Mouse (Mus musculus): ENCODE measurements around the gene Stk11ip.

Stk11ip gene

DNA sequence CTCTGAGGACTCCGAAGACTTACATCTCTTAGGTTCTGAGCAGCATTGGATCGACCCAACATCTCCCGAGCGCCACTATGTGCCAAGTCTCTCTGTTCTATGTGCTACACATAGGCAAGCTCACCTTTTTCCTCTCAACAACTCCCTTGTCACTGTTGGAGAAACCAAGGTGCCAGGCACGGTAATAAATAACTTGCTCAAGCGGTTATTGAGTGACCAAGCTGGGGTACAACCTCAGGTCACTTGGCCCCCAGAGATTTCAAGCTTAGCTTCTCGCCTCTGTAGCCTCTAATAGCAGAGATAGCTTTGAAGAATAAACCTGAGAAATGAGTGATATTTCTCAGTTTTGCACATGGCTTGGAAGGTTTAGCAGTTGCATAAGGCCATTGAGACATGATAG, 20.2 kb downstream of the Stk11ip start:
- in situ Hi-C loops (cut with MboI), result no loop called here

DNA sequence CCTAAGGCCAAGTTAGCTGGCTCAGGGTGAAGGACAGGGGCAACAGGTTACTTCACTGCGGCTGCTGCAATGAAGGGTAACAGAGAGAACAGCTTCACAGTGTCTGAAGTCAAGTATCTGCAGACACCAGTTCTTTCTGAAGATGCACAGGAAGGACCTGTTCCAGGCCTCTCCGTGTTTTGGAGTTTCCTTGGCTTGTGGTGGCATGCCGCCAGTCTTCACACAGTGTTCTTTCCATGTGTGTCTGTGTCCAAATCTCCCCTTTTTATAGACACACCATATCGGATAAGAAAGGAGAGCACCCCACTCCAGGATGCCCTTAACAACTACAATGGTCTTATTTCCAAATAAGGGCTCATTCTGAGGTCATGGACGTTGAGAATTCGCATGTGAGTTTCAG, 23.0 kb downstream of the Stk11ip start:
- in situ Hi-C loops (cut with MboI), result no loop called here

DNA sequence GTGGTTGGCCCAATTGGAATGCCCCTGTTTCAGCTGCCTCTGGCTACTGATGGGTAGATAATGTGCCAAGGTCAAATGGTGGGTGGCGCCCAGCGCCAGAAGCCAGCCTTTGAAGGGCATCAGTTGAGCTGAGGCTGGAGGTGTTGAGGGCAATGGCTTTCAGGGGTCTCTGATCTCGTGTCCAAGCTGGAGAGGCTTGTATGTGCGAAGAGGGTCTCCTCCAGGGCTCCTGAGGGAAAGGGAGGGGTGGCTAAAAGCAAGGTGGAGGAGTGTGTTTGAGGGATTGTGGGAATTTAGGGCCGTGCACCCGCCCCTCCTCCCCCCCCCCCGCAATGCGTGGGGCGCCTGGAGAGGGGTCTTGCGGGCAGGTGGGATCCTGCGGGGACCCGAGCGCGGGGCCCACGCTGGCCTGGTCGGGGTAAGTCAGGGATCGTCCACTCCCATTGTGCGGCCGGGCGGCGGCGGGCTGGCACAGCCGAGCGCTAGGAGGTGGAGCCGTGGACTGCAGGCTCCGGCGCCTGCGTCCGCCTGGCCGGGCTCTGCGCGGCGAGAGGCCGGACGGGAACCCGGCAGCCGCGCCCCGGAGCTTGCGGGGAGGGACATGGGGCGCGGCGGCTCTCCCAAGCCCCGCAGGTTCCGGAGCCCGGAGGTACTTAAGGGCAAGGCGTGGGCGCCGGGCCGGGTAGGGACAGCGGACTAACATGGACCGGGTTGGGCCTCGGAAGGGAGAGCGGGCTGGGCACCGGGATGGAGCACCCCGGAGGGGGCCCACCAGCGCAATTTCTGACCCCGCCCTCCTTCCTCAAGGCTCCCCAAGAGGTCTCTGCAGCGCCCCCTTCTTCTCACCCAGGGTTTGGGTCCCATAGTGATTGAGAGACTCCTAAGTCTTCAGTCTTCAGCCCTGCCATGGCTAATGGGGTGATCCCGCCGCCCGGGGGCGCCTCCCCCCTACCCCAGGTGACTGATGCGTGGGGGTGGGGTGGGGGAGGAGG, 24.9 kb downstream of the Stk11ip start, which contains the start of gene Slc4a3:
Gene Slc4a3 (plus strand): TSS at position 302 of the 992 bp plus-strand sequence.
- in situ Hi-C loops (cut with MboI), result no loop called here

DNA sequence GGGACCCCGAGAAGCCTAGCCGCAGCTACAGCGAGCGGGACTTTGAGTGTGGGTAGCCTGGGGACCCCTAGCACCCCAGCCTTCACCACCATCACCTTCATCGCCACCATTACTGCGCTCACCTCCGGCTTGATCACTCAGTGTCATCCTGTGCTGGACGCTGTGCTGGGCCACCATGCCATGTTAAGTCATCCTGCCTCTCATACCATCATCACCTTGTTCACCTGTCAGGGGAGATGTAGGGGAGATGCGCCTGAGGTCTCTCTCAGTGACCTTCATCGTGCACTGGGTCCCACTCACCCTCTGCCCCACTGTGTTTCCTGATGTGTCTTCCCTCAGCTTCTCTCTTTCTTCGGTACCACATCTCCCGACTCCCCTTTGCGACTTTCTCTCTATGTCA, 26.0 kb downstream of the Stk11ip start:
- in situ Hi-C loops (cut with MboI), result no loop called here

DNA sequence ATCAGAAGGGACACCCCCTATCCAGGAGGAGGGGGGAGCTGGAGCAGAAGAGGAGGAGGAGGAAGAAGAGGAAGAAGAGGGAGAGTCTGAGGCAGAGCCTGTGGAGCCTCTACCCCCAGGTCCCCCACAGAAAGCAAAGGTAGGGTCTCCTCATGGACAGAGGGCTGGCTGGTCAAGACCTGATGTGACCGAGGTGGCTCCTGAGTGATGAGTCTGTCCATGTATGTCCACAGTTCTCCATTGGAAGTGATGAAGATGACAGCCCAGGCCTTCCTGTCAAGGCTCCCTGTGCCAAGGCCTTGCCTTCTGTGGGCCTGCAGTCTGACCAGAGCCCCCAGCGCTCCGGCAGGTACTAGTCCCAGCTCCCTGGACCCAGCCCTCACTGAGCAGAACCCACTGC, 26.8 kb downstream of the Stk11ip start:
- in situ Hi-C loops (cut with MboI), result no loop called here

DNA sequence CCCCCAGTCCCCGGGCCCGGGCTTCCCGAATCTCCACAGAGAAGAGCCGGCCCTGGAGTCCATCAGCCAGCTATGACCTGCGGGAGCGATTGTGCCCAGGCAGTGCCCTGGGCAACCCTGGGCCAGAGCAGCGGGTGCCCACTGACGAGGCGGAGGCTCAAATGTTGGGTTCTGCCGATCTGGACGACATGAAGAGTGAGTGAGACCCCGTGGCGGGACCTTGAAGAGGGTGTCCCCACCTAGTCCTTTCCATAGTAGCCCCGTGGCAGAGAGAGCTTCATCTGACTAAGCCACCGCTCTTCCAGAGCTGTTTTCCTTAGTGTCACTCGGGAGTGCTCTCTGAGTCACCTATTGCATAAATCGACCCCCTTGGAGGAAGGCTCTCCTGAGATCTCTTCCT, 27.5 kb downstream of the Stk11ip start:
- in situ Hi-C loops (cut with MboI), result no loop called here

DNA sequence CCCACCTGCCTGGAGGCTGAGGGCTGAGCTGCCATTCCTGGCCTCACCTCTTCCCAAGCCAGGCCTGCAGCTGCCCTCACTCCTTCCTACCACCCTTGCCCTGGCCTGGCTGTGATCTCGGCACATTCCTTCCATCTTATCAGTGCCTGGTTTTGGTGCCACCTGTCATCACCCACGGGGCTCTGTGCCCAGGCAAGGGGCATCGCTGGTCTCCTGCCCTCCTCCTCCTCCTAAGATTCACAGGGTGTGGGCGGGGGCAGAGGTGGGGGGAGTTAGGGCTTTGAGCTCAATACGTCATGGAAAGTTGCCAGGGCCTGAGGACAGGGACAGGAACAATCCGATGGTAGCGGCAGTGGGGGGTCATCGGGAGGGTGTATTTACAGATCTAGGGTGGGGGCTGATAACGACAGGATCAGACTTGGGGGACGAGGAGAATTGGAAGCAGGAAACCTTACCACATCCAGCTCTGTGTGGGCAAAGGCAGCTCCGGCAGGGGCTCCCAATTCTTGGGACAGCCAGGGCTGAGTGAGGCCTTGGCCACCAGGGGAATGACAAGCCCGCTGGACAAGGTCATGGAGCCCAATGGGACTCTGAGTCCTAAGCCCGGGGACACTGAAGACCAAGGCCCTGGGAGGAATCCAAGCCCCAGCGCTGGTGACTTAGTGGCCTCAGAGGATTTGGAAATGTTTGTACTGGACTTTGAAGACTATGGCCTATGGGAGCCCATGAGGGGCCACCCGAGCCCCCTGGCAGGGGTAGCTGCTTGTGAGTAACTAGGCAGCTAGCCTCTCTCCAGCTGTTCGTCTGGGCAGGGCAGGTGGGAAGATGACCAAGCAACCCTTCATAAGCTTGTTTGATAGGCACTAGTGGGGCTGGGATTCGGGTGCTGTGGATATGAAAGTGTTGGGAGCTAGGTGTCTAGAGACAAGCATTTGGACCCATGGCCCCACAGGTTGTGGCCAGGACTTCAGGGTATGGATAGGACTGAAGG, 28.3 kb downstream of the Stk11ip start:
- in situ Hi-C loops (cut with MboI), result no loop called here

DNA sequence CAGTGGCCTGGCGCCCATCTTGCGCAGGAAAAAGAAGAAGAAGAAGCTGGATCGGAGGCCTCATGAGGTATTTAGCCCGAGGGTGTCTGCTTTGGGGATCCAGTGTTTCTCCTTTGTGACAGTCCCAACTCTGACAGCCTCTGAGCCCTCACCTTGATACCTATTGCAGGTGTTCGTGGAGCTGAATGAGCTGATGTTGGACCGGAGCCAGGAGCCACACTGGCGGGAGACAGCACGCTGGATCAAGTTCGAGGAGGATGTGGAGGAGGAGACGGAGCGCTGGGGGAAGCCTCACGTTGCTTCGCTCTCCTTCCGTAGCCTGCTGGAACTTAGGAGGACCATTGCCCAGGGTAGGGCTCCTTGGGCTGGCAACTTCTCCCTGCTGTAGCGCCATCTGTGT, 29.3 kb downstream of the Stk11ip start:
- in situ Hi-C loops (cut with MboI), result no loop called here

DNA sequence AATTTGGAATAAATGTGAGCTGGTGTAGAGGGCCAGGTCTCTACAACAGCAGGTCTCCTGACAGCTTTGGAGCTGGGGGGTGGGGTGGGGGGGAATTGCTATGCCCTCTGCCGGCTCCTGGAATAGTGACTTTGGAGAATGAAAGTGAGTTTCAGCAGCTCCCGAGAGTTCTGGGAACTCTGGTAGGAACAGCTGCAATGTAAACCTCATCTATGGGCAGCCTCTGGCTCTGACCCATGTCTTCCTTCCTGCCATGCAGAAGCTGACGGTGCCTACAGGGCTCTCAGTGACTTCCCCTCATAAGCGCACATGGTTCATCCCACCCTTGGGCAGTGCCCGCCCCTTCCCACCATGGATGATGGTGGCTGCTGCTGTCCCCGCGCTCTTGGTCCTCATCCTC, 34.4 kb downstream of the Stk11ip start:
- in situ Hi-C loops (cut with MboI), result no loop called here

DNA sequence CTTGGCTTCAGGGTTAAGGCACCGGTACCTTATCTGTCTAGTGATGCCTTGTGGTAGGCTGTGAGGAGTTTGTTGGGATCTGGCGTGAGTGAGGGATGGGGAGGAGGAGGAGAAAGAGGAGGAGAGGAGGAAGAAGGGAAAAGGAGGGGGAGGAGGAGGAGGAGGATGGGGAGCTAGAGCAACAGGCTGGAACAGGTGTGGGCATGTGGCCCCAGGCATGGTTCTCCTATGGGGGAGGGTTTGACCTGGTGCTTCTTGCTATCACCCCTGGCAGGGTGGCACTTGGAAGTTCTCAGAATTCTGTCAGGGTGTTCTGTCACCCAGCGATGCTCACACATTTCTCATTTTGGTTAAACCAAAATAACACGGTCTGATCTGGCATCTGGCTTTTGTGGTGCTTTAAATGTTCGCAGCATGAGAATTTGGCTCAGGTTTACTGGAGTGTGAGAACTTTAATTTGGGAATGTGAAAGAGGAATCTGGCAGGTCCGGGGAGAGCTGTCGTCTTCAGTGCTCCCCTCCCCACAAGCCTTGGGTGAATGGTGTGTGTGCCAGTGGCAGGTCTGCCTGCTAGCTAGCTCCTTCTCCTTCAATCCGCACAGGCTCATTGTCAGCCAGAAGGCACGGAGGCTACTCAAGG, 34.9 kb downstream of the Stk11ip start:
- in situ Hi-C loops (cut with MboI), result no loop called here

DNA sequence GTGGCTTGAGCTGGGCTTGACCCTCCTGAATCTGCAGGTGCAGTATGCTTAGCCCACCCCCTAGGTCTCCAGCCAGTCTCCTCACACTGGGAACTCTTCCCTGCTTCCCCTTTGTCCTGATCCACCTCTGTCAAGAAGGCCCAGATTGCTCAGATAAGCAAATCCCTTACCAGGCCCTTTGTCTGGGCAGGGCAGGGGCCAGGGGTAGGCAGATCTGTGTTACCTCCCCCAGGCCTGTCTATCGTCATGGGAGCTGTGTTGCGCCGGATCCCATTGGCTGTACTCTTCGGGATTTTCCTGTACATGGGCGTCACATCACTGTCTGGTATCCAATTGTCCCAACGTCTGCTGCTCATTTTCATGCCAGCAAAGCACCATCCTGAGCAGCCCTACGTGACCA, 35.7 kb downstream of the Stk11ip start:
- in situ Hi-C loops (cut with MboI), result no loop called here

DNA sequence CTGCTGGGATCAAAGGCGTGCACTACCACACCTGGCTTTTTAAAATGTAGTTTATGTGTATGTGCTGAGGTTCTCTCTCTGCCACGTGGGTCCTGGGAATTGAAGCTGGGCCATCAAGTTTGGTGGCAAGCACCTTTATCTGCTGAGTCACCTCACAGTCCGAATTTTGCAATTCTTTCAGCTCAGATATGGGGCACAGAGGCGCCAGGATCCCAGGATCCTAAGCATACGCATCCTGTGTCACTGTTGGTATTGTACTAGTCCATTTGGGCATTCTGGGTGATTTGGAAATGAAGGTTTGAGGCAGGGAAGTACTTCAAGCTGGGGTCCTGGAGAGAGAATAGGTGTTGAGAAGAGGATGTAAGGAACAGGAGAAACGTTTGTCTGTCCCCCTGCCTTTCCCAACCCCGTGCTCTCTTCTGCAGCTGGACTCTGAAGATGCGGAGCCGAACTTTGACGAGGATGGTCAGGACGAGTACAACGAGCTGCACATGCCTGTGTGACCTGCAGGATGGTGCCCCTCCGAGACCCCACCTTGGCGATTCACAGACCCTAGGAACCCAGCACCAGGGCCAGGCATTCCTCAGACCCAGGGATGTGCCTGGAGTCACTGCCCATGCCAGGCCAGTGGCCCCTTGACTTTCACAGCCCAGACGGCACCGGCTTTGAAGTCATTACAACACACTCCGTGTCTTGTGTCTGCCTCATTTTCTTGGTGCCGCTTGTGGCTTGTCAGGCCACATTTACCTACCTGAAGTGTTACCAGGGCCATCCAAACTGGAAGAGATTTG, 37.3 kb downstream of the Stk11ip start:
- in situ Hi-C loops (cut with MboI), result no loop called here

DNA sequence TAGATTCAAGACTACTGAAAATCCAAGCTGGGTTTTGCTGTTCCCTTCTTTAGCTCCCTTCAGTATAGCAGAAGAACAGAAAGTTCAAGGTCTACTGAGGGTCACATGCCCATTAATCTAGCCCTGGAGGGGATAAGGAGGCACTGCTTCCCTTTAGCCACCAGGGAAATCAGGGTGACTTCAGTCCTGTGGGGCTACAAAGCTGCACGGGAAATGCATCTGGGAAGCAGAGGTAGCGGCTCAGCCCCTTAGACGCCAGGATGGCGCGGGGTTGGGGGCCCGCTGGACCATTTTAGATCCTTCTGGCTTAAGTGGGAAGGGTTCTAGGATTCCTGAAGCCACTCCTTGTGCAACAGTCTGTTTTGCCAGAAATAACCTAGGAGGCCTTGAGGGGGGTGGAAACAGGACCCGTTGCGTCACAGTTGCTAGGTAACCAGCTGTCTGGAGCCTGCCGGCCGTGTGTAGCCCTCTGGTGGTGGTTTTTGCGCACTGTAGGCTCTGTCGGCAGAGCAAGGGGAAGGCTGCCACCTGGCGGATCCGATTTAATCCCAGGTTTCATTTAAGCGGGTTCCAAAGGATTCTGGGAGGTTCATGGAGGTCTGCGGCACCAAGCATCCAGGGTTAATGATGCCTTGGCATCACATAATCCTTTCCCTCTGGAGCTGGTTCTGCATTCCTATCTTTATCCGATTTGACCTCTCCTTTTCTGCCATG, 38.0 kb downstream of the Stk11ip start:
- in situ Hi-C loops (cut with MboI), result no loop called here

DNA sequence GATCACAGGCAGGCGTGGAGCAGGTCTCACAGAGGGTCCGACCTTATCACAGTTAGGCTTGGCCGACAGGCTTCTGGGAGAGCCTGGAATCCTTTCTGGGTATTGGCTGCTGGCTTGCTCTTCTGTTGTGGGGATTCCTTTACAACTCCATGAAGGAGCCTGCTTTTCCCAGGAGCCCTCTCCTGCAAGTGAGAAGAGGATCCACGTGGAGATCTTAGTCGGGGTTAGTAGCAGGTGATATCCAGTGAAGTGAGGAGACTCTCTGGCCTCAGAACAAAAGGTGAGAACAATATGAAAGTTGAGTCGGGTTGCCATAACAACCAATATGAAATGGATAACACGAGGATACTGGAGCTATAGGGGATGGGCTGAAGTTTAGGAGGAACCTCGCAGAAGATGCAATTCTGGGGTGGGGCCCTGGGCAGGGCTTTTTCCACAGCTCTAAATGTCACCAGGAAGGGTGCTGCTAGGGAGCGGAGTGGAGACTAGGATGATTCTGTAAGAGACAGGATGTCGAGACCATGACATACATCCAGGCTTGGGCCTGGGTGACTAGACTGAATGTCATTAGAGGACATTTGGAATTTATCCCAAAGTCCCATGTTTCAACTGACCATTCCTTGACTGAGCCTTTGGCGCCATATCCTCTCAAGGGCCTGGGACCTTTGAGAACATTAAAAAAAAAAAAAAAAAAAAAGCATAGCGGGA, 39.0 kb downstream of the Stk11ip start:
- in situ Hi-C loops (cut with MboI), result no loop called here

DNA sequence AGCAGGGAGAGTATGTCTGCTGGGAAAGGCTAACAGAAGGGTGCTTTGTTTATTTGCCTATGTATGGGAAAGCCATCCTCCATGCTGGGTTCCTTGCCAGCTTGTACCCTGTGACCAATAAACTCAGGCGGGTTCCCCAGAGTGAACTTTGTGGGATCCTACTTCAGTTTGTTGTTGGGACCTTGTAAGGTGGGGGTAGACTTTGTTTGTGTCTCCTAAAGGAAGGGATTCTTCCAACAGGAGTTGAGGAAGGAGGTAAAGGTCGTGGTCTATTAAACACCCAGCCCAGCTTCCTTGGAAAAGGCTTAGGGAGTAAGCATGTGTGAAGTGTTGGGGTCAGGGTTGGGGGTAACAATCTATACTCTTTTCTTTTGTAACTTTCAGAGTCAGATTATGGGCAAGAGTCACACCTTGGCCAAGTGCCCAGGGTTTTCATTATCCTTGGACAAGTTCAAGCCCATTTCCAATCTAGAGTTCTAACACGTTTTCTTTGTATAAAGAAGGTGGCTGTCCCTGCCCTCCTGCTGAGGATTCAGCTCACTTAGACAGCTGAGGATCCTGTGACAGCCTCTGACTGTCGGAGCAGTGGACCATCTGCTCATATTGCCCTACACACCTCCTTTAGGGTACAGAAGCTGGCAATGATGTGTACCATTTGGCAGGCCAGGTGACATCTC, 40.0 kb downstream of the Stk11ip start:
- in situ Hi-C loops (cut with MboI), result no loop called here

DNA sequence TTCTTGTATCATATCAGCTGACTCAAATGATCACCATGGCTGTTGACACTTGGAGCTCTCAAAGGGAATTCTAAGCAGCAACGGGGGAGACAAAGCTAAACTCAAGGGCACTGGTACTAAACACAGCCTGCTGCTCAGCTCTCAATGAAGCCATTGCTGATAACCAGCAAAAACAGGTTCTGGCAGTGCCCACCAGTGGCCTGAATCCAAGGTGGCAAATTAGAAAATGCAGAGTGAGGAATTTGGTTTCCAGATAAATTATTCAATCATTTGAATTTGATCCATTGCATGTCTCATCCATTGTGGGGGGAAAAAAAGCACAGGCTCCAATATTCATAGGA, 40.5 kb downstream of the Stk11ip start:
- in situ Hi-C loops (cut with MboI), result no loop called here

DNA sequence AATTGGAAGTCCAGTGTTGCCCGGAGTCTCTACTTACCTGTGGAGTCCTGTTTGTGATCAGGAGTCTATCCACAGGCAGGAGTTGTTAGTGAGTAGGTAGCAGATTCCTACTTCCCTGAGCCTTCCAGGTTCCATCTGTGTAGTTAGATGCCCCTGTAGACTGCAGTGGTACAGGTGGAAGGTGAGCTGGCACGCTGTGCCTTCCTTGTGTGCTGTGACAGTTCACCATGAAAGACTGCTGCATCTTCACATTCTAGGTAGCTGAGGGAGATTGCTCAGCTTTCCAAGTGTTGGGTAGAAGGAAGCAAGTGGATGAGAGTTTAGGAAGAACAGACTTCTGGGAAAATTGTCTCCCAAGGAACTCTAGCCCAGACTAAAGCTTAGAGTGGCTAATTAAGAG, 42.8 kb downstream of the Stk11ip start:
- in situ Hi-C loops (cut with MboI), result no loop called here

DNA sequence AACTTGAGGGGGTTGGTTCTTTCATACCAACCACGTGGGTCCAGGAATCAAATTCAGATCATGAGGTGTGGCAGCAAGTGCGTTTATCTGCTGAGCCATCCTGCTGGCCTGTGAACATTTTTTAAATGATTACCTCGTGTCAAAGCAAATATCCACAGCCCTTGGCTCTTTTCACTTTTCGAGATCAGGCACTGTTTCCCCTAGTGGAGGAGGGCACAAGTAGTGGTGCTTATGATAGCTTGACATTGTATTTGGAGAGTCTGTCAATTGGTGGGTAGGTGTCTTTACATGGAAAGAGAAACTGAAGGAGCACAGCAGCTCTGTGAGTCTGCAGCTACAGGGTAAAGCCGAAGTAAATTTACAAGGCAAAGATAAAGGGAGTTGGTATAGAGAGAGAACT, 43.6 kb downstream of the Stk11ip start:
- in situ Hi-C loops (cut with MboI), result no loop called here

DNA sequence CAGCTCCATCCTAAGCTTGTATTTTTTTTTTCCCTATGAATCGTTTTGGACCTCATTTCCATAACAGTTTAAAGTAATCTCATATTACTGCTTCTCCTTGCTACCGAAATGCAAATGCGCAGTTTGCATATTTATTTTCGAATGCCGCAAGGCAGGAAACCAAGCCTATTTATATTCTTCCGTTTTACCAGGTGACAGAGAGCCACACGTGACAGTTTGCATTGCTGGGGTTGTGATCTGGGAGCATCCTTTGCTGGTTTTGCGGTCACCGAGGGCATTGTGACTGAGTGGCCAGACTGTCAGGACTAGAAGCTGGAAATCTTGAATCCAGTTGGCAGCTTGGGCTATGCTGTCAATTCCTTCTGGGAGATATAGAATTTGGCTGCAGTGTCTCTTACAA, 44.3 kb downstream of the Stk11ip start:
- in situ Hi-C loops (cut with MboI), result no loop called here
